Mouse (Mus musculus) right cerebral cortex, adult 2 months (tissue): ENCODE results near the gene Jhy.

Experiments used
- DNase-seq, 2 experiments: peaks; one replicate each; pipeline ENCODE4 v3.0.0; 2021 to 2022; ENCODE audit warnings: low spot score in 2 of 2

Jhy gene

DNA sequence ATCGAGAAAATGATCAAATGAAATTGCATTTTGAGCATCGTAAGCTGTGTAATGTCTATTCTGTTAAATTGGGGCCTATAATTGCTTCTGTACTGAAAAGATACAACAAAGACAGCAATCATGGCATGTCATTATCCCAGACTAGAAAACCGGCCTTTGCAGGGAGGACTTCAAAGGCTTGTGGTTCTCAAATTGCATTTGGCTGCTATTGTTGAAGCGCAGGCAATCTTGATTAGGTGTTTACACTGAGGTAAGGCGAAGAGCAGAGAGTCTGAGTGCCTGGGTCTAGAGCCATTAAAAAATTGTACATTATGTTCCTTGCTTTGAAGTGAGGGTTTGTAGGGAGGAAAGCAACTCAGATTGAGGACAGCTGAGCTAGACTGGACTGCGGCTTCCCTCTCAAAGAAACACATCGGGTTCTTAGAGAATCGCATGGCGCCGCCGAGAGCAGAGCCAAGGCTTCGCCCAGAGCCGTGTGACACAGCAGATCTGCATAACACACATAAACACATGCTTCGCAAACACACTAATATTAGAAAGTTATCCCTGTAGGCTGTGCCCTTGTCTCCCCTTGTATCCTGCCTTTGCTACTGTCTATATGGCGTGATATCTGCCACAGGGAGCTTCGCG is 36.5 kb downstream of the Jhy start:
- DNase-seq = no peak

- no peak for DNase-seq
These were observed 45.9 kb downstream of the Jhy start for GRCm38 (mm10) chr9:40917871-40918613.

DNA sequence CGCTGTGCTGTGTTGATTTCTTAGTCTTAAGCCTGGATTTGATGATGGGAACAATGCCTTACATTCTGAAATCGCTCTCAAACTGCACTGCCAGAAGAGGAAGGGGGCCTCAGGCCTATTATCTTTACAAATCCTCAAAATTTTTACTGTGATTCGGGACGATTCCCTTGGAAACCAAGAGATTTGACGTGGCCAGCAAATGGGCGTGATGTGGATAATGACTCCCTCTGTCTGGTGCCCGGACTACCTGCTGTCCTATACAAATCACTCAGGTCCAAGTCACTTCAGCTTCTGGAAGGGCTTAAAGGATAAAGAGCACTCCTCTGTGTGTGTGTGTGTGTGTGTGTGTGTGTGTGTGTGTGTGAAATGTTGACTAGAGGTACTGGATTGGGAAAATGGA is 55.0 kb downstream of the Jhy start:
- DNase-seq = no peak

DNA sequence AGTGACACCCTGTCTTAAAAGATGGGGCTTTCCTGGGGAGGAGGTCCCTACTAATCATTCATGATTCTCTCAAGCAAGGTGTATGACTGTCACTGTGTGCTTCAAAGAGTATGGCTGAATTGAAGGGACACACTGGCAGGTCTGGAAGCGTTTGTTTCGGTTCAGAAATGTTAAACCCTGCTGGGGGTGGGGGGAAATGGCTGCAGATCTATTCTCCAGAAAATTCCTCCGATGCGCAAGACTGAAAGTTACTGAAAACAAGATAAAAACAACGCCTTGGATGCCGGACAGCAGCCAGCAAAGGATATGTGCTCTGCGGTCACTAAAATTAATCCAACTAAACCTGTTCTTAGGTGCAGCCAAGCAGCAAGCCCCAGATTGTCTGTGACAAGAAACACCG is 55.5 kb downstream of the Jhy start:
- no peak for DNase-seq

GRCm38 (mm10) chr9:40907413-40907812 is 56.5 kb downstream of the Jhy start:
- DNase-seq = no peak

DNA sequence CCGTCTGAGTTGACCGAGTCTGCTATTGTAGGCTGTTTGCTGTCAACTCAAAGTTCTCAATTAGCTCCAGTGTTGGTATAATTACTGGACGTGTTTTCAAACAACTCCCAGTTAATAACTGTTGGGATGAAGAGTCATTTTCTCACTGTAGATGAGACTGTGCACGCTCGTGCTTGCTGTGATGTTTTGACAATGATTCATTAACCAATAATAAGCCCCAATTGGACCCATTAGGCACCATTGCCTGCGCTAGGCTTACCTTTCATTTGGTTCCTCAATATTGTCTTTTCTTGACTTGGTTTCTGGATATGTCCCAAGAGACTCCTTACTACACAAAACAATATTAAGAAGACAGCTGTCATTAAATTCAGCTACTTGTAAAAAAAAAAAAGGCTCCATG is 71.5 kb downstream of the Jhy start:
- DNase-seq = no peak

DNA sequence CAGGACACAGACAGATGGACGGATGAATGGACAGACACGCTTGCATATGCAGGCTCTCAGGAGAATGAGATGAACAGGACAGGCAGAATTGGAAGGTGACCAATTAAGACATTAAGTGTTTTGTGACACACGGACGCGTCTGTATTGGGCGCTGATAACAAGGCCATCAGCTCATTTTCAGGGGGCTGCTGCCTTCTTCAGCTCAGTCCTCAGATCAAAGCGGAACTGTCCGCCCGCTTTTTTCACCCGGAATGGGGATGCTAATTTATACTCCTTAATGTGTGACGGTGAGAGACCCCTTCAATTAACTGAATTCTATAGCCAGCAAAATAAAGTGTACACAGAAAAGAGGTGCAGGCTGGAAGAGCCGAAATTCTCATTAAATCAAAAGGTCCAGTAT is 74.5 kb downstream of the Jhy start:
- DNase-seq = no peak

GRCm38 (mm10) chr9:40885669-40886068 is 78.2 kb downstream of the Jhy start:
- DNase-seq = no peak

- DNase-seq = no peak
These were observed 84.9 kb downstream of the Jhy start for GRCm38 (mm10) chr9:40878998-40879397.

GRCm38 (mm10) chr9:40878291-40878945 is 85.5 kb downstream of the Jhy start:
- DNase-seq = no peak

DNA sequence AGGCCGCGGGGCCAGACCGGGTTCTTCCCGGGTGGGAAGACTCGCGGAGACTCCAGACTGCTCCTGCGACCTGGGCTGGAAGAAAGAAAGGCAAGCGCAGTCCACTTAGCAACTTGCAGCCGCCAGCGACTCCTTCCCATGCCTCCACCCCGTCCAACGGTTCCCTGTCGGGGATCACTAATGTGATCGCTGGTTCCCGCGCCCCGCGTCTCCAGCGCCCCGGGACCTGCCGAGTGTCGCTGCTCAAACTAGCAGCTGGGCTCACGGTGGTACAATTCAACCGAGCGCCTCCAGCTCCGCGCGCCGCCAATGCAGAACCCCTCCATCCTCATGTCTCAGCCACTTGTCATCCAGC is 86.1 kb downstream of the Jhy start:
- no peak for DNase-seq

DNA sequence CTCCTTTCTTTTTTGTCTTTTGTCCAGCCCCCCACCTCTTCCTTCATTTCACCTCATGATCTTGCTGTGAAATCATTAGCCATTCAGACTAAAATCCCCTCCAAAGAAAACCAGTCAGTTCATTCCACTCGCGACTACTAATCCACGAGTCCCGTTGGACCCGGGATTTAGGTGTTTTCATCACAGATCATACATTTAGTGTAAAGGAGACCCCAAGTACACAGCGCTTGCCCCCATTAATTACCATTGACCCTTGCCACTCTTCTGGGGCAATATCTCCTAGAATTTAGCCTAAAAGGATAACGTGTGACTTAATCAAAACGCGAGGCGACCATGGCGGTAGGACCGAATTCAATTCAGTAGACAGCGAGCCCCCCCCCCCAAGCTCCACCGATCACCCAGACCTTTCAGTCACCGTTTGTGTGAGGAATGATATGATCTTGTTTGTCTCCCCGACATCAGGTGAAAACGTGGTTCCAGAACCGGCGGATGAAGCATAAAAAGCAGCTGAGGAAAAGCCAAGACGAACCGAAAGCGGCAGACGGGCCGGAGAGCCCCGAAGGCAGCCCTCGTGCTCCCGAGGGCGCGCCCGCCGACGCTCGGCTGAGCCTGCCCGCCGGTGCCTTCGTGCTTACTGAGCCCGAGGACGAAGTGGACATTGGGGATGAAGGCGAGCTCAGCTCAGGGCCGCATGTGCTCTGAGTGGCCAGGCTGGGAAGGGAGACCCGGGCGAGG is 86.6 kb downstream of the Jhy start:
- no peak for DNase-seq

DNA sequence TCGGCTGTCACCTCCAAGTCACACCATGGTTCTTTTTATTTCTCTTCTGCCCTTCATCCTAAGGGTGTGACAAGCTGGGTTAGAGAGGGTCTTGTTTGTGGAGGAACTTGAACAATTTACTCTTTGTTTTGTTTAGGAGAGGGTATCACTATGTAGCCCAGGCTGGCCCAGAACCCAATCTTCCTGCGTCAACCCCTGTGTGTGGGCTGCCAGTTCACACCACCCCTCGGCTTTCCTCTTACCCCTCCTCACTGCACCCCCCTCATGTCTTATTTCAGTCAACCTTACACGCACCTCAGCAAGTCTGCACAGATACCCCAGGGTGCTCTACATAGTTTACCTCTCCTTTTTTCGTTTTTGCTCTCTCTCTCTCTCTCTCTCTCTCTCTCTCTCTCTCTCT is 87.2 kb downstream of the Jhy start:
- DNase-seq = no peak

DNA sequence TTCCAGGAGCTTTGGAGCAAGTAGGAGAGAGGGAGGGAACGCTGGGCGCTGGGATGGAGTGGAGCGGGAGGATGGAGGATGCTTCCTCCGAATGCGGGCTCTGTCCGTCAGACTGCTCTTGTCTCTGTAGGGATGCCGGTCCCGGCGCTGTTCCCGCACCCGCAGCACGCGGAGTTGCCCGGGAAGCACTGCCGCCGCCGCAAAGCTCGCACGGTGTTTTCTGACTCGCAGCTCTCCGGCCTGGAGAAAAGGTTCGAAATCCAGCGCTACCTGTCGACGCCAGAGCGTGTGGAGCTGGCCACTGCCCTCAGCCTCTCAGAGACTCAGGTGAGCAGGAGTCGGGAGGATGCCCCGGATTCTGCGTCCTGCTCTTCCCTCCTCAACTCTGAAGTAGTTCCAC is 87.8 kb downstream of the Jhy start:
- DNase-seq = no peak

GRCm38 (mm10) chr9:40875431-40875830 is 88.5 kb downstream of the Jhy start:
- DNase-seq = no peak

DNA sequence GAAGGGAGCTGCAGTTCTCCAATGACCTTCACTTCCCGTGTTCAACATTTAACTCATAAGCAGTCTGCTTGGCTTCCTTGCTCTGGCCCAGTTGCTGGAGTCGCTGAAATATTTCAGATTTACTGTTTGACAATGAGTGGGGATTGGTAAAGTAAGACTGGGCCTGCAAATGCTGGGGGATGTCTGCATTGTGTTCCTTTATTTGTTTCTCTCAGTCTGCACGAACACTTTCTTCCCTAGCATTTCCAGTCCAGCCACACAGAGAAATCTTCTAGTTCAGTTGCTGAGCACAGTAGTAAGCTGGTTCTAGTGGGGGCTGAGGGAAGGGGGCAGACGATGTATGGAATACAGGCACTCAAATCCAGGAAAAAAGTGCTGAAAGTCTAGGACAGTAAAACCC is 89.0 kb downstream of the Jhy start:
- no peak for DNase-seq

DNA sequence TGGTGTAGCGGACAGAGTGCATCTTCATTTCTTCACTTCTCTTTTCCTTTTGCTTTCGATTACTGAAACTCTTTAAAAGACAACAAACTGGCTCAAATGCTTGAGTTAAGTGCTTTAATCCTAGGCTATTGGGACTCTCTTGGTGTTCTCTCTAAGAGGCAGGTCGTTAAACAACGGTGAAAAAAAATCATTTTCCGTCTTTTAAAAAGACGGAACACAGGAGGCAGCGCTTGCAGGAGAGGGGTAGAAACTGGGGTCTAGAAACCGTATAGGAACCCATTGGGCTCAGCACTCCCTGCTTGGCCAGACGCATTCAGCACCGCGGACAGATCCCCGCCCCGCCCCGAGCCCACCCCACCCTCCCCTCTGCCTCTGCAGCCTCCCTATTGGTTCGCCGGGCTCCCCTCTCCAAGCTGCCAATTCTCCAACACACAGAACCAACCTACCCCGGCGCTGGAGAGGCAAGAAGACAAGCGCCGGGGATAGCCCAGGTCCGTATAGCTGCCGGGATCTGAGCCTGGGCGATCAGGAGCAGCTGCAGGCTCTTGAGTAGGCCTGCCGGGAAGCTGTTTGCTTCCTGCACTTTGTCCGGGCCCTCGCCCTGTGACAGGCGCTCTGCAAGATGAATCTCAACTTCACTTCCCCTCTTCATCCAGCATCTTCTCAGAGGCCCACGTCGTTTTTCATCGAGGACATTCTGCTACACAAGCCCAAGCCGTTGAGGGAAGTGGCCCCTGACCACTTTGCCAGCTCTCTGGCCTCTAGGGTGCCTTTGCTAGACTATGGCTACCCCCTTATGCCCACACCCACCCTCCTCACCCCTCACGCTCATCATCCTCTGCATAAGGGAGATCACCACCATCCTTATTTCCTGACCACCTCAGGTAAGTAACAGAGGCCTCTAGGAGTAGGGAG is 90.1 kb downstream of the Jhy start, which contains the start of gene Bsx:
TSS of gene Bsx (plus strand) at position 572 of the 915 bp plus-strand sequence.
- no peak for DNase-seq

DNA sequence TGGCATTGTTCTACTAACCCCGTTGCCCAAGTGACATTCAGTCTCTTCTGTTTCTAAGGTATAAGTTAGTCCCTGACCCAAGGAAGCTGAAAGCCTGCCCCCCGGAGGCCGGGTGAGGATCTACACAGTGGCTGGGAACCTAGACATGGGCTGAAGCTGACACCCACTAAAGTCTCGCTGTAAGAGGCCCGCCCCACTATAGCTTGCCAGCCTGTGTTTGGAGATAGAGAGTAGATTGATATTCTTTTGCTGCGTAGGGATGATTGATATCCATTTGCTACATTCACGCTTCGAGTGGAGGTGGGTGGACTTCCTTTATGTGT is 91.8 kb downstream of the Jhy start:
- no peak for DNase-seq

GRCm38 (mm10) chr9:40871369-40872155 is 92.4 kb downstream of the Jhy start:
- DNase-seq = no peak

DNA sequence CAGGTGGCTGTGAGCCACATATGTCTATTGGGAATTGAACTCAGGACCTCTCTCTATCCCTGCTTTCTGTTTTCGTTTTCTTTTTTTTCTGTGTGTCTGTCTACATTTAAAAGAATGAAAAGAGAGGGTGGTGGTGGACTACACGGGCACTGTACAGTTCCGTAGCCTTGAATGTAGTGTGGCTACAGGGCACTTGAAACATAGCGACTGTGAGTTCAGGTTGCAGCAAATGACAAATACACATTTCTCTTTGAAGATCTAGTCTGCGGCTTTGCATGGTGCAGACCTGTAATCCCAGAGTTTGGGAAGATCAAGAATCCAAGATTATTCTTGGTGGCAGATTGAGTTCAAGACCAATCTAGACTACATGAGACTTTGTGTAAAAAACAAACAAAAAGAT is 93.6 kb downstream of the Jhy start:
- DNase-seq = no peak

DNA sequence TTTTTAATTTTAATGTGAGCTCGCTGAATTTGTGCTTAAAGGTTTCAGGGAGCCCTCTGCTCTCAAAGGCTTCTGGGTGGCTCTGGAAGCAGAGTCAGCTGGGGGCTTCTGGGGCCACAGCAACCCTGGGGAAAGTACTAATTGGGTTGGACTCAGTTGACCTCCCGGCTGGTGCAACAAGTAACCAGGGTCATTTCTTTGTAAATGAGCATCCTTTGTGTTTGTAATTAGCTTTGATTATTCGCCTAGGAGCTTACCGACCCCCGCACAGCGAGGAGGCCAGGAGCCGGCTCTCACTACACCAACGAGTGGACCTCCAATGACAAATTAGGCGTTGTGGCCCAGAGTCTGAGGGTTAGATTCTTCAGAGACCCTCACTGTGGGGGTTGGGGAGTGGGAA is 104.7 kb downstream of the Jhy start:
- no peak for DNase-seq
